Mouse (Mus musculus) thymus, postnatal 0 days (tissue): ENCODE results near the gene Lcn3. TPM values are rescaled to one million over a fixed set of nuclear protein-coding genes. Genes with fewer than 3 reads are reported as not detected.

Experiments
- polyA plus RNA-seq: library from polyadenylated mRNA; unstranded; fragments of >200 nt; fragmentation: Nextera tagmentation; extraction: Ambion mirVana; gene quantifications from 2 replicates; pipeline ENCODE4 v1.2.1, GENCODE M21; 2015

Gene Lcn3
- polyA plus RNA-seq, 1 experiment from 2014 or later, result 0.56 TPM

Other genes with a start within 250 kb of the Lcn3 start
- 58.1 and 59.1 TPM in 2 replicates for gene Traf2, start 218.6 kb upstream of the Lcn3 start, polyA plus RNA-seq
- gene Edf1, start 207.7 kb upstream of the Lcn3 start, polyA plus RNA-seq, result 466 and 515 TPM in 2 replicates
- gene Mamdc4, start 190.7 kb upstream of the Lcn3 start, polyA plus RNA-seq, result 0.53 and 1.0 TPM in 2 replicates
- gene Phpt1, start 190.3 kb upstream of the Lcn3 start, polyA plus RNA-seq, result 184 and 191 TPM in 2 replicates
- 0.04 and 0.49 TPM in 2 replicates for gene Ajm1, start 183.8 kb upstream of the Lcn3 start, polyA plus RNA-seq
- 30.3 and 39.7 TPM in 2 replicates for gene Rabl6, start 157.0 kb upstream of the Lcn3 start, polyA plus RNA-seq
- gene Ccdc183, start 147.9 kb upstream of the Lcn3 start, polyA plus RNA-seq, result 0.04 and 0.05 TPM in 2 replicates
- gene Tmem141, start 143.6 kb upstream of the Lcn3 start, polyA plus RNA-seq, result 5.8 and 7.0 TPM in 2 replicates
- gene Fcna, start 137.5 kb upstream of the Lcn3 start, polyA plus RNA-seq, result 9.1 and 9.2 TPM in 2 replicates
- 0.38 and 0.76 TPM in 2 replicates for gene Lcn8, start 112.4 kb upstream of the Lcn3 start, polyA plus RNA-seq
- not detected in 2 replicates for gene Lcn5, start 107.6 kb upstream of the Lcn3 start, polyA plus RNA-seq
- 0.24 TPM in 1 of 2 replicates, not detected in the other for gene Lcn6, start 88.8 kb upstream of the Lcn3 start, polyA plus RNA-seq
- gene Lcn10, start 82.8 kb upstream of the Lcn3 start, polyA plus RNA-seq, result 0.45 and 0.49 TPM in 2 replicates
- 1.5 and 1.9 TPM in 2 replicates for gene Obp2a, start 65.5 kb upstream of the Lcn3 start, polyA plus RNA-seq
- gene Bmyc, start 58.8 kb upstream of the Lcn3 start, polyA plus RNA-seq, result 50.9 and 57.4 TPM in 2 replicates
- 0.24 TPM in 1 of 2 replicates, not detected in the other for gene Obp2b, start 28.6 kb upstream of the Lcn3 start, polyA plus RNA-seq
- 0.89 and 1.1 TPM in 2 replicates for gene Lcn11, start 11.4 kb downstream of the Lcn3 start, polyA plus RNA-seq
- 2.3 and 2.6 TPM in 2 replicates for gene Gm13539, start 16.7 kb downstream of the Lcn3 start, polyA plus RNA-seq
- not detected in 2 replicates for gene Glt6d1, start 50.3 kb downstream of the Lcn3 start, polyA plus RNA-seq
- gene Lcn9, start 57.6 kb downstream of the Lcn3 start, polyA plus RNA-seq, result 0.17 TPM in 1 of 2 replicates, not detected in the other
- 0.19 and 0.25 TPM in 2 replicates for gene Sohlh1, start 81.7 kb downstream of the Lcn3 start, polyA plus RNA-seq
- 0.14 and 0.18 TPM in 2 replicates for gene Kcnt1, start 98.2 kb downstream of the Lcn3 start, polyA plus RNA-seq
- 6.1 and 8.0 TPM in 2 replicates for gene Camsap1, start 217.7 kb downstream of the Lcn3 start, polyA plus RNA-seq